Mouse (Mus musculus) right cerebral cortex, postnatal 4 days (tissue): ENCODE measurements around the gene Rac2.

Experiments used
- DNase-seq: peaks from one replicate; pipeline ENCODE4 v3.0.0-alpha.2; 2022

The Rac2 gene

GRCm38 (mm10) chr15:78518221-78518620 lies 54.4 kb downstream of the Rac2 start:
- DNase-seq, result no peak

GRCm38 (mm10) chr15:78515759-78516158 lies 56.8 kb downstream of the Rac2 start:
- no peak for DNase-seq

- DNase-seq, result peak; percentile 82
Measured at GRCm38 (mm10) chr15:78514393-78515146, 58.0 kb downstream of the Rac2 start.

GRCm38 (mm10) chr15:78513019-78513418 lies 59.6 kb downstream of the Rac2 start:
- DNase-seq, result no peak

GRCm38 (mm10) chr15:78511951-78512350 lies 60.6 kb downstream of the Rac2 start:
- no peak for DNase-seq

- DNase-seq, result no peak
Measured at GRCm38 (mm10) chr15:78510736-78511135, 61.8 kb downstream of the Rac2 start.

- no peak for DNase-seq
Measured at GRCm38 (mm10) chr15:78510121-78510576, 62.4 kb downstream of the Rac2 start.

- no peak for DNase-seq
Measured at GRCm38 (mm10) chr15:78509297-78509899, 63.2 kb downstream of the Rac2 start.
